Mouse (Mus musculus) neural tube, embryonic 15.5 days (tissue): Measurements from ENCODE around the gene Nr3c2. TPM values are rescaled to one million over a fixed set of nuclear protein-coding genes. Genes with fewer than 3 reads are reported as not detected.

Experiments
- ATAC-seq: fragments of 200-750 bp; cut with Nextera tagmentation; 2 replicates; pipeline ENCODE4 v1.8.0; 2017; ENCODE audit warnings: mild to moderate bottlenecking, moderate TSS enrichment, moderate library complexity; ENCODE audit not compliant: low FRiP score
- H3K27ac ChIP-seq: fragments of 300-500 bp; sonication (generic); replicated peaks from 2 replicates; pipeline ENCODE4 v1.5.1; 2015; ENCODE audit warnings: mild to moderate bottlenecking, inconsistent platforms
- H3K27me3 ChIP-seq: fragments of 300-500 bp; sonication (generic); replicated peaks from 2 replicates; pipeline ENCODE4 v1.6.1; 2015; ENCODE audit warnings: inconsistent platforms
- H3K36me3 ChIP-seq: fragments of 300-500 bp; sonication (generic); 2 replicates; pipeline ENCODE4 v1.6.1; 2015; ENCODE audit warnings: inconsistent platforms
- H3K4me1 ChIP-seq: fragments of 300-500 bp; sonication (generic); 2 replicates; pipeline ENCODE4 v1.6.1; 2015; ENCODE audit warnings: inconsistent platforms
- H3K4me2 ChIP-seq: fragments of 300-500 bp; sonication (generic); 2 replicates; pipeline ENCODE4 v1.6.1; 2015; ENCODE audit warnings: inconsistent platforms, mild to moderate bottlenecking, moderate library complexity
- H3K4me3 ChIP-seq: fragments of 300-500 bp; sonication (generic); replicated peaks from 2 replicates; pipeline ENCODE4 v1.5.1; 2015; ENCODE audit warnings: mild to moderate bottlenecking, inconsistent platforms
- H3K9ac ChIP-seq: fragments of 300-500 bp; sonication (generic); replicated peaks from 2 replicates; pipeline ENCODE4 v1.6.1; 2015; ENCODE audit warnings: mild to moderate bottlenecking, inconsistent platforms
- H3K9me3 ChIP-seq: fragments of 300-500 bp; sonication (generic); replicated peaks from 2 replicates; pipeline ENCODE4 v1.6.1; 2016; ENCODE audit warnings: inconsistent platforms
- WGBS: fragments of 180-500 bp; shearing (Covaris S2); methylation state at CpG from one replicate; pipeline ENCODE4 v1.1.7; 2015; ENCODE audit warnings: mixed read lengths; 5-methylcytosine and 5-hydroxymethylcytosine counted together
- polyA plus RNA-seq: library from polyadenylated mRNA; unstranded; fragments of >200 nt; fragmentation: Nextera tagmentation; extraction: Ambion mirVana; gene quantifications from 2 replicates; pipeline ENCODE4 v1.2.1, GENCODE M21; 2015

Gene Nr3c2
- polyA plus RNA-seq, 1 experiment from 2014 or later, result 8.5 TPM

DNA sequence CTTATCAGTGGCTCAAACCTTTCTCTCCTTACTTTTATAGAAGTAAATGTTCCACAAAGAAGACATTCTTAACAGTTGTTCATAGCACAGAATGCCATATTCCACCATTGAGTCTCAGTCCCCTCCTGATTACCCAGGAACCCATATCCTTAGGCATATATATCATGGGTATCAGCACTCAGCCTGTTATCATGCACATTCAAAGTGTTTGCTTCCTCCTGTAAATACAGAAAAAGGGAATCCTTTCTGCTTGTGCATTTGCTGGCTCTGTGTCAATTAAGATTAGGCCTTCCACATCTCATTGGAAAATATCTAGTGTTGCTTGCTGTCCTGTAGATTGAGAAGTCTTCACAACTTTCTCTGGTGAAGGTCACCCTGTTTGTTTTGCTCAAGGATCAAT is 12.0 kb downstream of the Nr3c2 start:
- ATAC-seq, result no peak
- H3K4me1 ChIP-seq, result no peaks in the 10 kb centered on the region
- no peaks in the 10 kb centered on the region for H3K27me3 ChIP-seq
- H3K4me3 ChIP-seq, result no peak overlapping the region
- no peak overlapping the region for H3K27ac ChIP-seq
- 0 out of 2 replicates have a peak, but pooled peaks cover 2% of the 10 kb centered on the region for H3K36me3 ChIP-seq
- no peak overlapping the region for H3K4me2 ChIP-seq
- H3K9ac ChIP-seq, result no peak overlapping the region
- H3K9me3 ChIP-seq, result no peaks in the 10 kb centered on the region

DNA sequence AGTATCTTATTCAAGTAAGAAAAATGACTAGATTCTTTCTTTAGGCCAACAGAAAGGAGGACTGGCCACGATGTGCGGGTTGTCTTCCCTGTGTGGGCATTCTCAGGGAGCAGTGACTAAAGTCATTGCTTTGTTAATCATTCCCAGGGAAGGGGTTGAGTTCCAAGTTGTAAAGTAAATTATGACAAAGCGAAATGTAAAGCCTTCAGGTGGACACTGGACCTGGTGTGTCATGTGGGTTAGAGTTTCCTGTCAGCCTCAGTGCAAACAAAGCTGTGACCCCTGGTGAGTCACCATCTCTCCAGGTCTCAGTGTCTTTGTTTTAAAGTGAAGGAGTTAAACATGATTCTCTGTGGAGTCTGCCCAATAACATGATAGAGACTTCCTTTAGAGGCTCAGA is 13.4 kb downstream of the Nr3c2 start:
- H3K36me3 ChIP-seq, result 0 out of 2 replicates have a peak, but pooled peaks cover 2% of the 10 kb centered on the region
- no peak overlapping the region for H3K9ac ChIP-seq
- no peaks in the 10 kb centered on the region for H3K9me3 ChIP-seq
- no peak for ATAC-seq
- no peak overlapping the region for H3K27ac ChIP-seq
- H3K4me3 ChIP-seq, result no peak overlapping the region
- no peak overlapping the region for H3K4me2 ChIP-seq
- WGBS, result 94% methylated on average over 3 of the region's 3 CpGs
- H3K27me3 ChIP-seq, result no peaks in the 10 kb centered on the region
- no peaks in the 10 kb centered on the region for H3K4me1 ChIP-seq

GRCm38 (mm10) chr8:76913207-76913606 is 14.0 kb downstream of the Nr3c2 start:
- H3K4me1 ChIP-seq, result no peaks in the 10 kb centered on the region
- no peaks in the 10 kb centered on the region for H3K9me3 ChIP-seq
- no peak overlapping the region for H3K4me2 ChIP-seq
- WGBS, result 91% methylated on average over 4 of the region's 4 CpGs
- no peak for ATAC-seq
- no peaks in the 10 kb centered on the region for H3K27me3 ChIP-seq
- H3K4me3 ChIP-seq, result no peak overlapping the region
- no peak overlapping the region for H3K9ac ChIP-seq
- H3K36me3 ChIP-seq, result 0 out of 2 replicates have a peak, but pooled peaks cover 2% of the 10 kb centered on the region
- H3K27ac ChIP-seq, result no peak overlapping the region

GRCm38 (mm10) chr8:76915260-76915659 is 16.0 kb downstream of the Nr3c2 start:
- Histone ChIP-seq H3K4me1 (no peaks in the 10 kb centered on the region), H3K9ac (no peak overlapping the region), H3K27me3 (no peaks in the 10 kb centered on the region), H3K36me3 (no peaks in the 10 kb centered on the region), H3K9me3 (no peaks in the 10 kb centered on the region), H3K4me2 (no peak overlapping the region), H3K4me3 (no peak overlapping the region), H3K27ac (no peak overlapping the region)
- 92% methylated on average over 2 of the region's 2 CpGs for WGBS
- no peak for ATAC-seq

- Histone ChIP-seq H3K27ac (no peak overlapping the region), H3K9ac (no peak overlapping the region), H3K4me1 (no peaks in the 10 kb centered on the region), H3K9me3 (no peaks in the 10 kb centered on the region), H3K4me2 (no peak overlapping the region), H3K4me3 (no peak overlapping the region), H3K36me3 (no peaks in the 10 kb centered on the region), H3K27me3 (no peaks in the 10 kb centered on the region)
- WGBS, result 84% methylated on average over 2 of the region's 2 CpGs
- ATAC-seq, result no peak
Observed at GRCm38 (mm10) chr8:76919546-76919945, 20.3 kb downstream of the Nr3c2 start.

- no peaks in the 10 kb centered on the region for H3K9me3 ChIP-seq
- 93% methylated on average over 4 of the region's 4 CpGs for WGBS
Observed at GRCm38 (mm10) chr8:76924150-76924549, 24.9 kb downstream of the Nr3c2 start.

GRCm38 (mm10) chr8:76928326-76928725 is 29.1 kb downstream of the Nr3c2 start:
- no peak for ATAC-seq
- Histone ChIP-seq H3K4me2 (no peak overlapping the region), H3K27ac (no peak overlapping the region), H3K27me3 (no peaks in the 10 kb centered on the region), H3K9ac (no peak overlapping the region), H3K9me3 (no peaks in the 10 kb centered on the region), H3K4me3 (no peak overlapping the region), H3K36me3 (no peaks in the 10 kb centered on the region), H3K4me1 (no peaks in the 10 kb centered on the region)
- WGBS, result 92% methylated on average over 1 of the region's 1 CpGs

More at GRCm38 (mm10) chr8:76924150-76924549, 24.9 kb downstream of the Nr3c2 start:
- Histone ChIP-seq H3K9ac (no peak overlapping the region), H3K27ac (no peak overlapping the region), H3K4me1 (no peaks in the 10 kb centered on the region), H3K27me3 (no peaks in the 10 kb centered on the region), H3K36me3 (no peaks in the 10 kb centered on the region), H3K4me2 (no peak overlapping the region), H3K4me3 (no peak overlapping the region)
- no peak for ATAC-seq

DNA sequence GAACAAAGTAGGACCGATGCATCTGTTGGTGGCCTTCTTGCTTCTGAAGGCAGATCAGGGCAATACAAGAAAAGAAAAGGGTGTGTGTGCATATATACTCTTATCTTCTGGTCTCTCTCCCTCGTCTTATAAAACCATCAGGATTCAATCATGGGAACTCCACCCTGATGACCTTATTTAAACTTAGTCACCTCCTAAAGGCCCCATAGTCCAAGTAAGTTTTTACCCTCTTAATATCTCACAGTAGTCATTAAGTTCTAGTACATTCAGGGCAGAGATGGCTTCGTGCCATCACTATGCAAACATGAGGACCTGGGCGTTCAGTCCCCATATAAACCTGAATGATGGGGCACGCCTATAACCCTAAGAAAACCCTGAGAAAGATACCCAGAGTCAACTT is 29.6 kb downstream of the Nr3c2 start:
- Histone ChIP-seq H3K9me3 (no peaks in the 10 kb centered on the region), H3K36me3 (no peaks in the 10 kb centered on the region), H3K4me3 (no peak overlapping the region), H3K9ac (no peak overlapping the region), H3K27me3 (no peaks in the 10 kb centered on the region), H3K4me2 (no peak overlapping the region), H3K4me1 (no peaks in the 10 kb centered on the region), H3K27ac (no peak overlapping the region)
- WGBS, result 92% methylated on average over 5 of the region's 5 CpGs
- ATAC-seq, result no peak

DNA sequence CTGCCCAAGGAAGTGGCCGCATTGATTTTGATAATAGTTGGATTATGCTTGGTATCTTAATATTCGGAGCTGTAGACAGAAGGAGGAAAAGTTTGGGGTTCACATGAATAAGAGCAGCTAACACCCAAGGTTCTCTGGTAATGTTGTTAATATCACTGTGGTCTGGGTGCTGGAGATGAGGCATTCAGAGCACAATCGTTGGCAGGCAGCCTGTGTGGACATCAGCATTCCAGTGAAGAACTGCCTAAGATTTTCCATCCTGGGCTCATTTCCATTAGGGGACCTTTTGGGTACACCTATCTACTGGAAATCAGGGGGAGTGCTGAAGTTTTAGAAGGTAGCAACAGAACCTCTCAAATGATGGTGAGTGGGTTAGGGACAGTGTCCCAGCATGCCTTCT is 65.8 kb downstream of the Nr3c2 start:
- no peak overlapping the region for H3K4me2 ChIP-seq
- H3K9me3 ChIP-seq, result no peaks in the 10 kb centered on the region
- H3K27me3 ChIP-seq, result no peaks in the 10 kb centered on the region
- no peak overlapping the region for H3K9ac ChIP-seq
- no peaks in the 10 kb centered on the region for H3K36me3 ChIP-seq
- no peaks in the 10 kb centered on the region for H3K4me1 ChIP-seq
- no peak for ATAC-seq
- 98% methylated on average over 3 of the region's 3 CpGs for WGBS
- no peak overlapping the region for H3K4me3 ChIP-seq
- H3K27ac ChIP-seq, result no peak overlapping the region

DNA sequence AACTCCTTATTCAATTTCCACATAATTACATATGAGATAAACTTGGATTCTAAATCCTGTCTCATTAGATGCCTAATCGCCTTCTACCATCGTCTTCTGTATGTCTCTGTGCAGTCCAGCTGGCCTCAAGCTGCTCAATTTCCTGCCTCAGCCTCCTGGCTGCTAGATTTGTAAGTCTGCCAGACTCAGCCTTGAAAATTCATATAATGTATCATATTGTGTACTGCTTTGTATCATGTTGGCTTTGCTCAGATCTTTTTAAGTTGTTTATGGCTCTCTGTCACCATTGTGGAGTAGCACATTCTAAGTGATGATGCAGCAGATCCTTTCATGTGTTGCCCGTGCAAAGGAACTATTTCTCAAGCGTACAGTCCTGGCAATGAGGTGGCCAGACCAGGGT is 71.9 kb downstream of the Nr3c2 start:
- Histone ChIP-seq H3K27me3 (no peaks in the 10 kb centered on the region), H3K4me3 (no peak overlapping the region), H3K27ac (no peak overlapping the region), H3K4me1 (peaks cover 5% of the 10 kb centered on the region; the same call in 1 of the 2 replicates), H3K4me2 (no peak overlapping the region), H3K9ac (no peak overlapping the region), H3K9me3 (no peaks in the 10 kb centered on the region), H3K36me3 (no peaks in the 10 kb centered on the region)
- 92% methylated on average over 4 of the region's 4 CpGs for WGBS
- no peak for ATAC-seq

DNA sequence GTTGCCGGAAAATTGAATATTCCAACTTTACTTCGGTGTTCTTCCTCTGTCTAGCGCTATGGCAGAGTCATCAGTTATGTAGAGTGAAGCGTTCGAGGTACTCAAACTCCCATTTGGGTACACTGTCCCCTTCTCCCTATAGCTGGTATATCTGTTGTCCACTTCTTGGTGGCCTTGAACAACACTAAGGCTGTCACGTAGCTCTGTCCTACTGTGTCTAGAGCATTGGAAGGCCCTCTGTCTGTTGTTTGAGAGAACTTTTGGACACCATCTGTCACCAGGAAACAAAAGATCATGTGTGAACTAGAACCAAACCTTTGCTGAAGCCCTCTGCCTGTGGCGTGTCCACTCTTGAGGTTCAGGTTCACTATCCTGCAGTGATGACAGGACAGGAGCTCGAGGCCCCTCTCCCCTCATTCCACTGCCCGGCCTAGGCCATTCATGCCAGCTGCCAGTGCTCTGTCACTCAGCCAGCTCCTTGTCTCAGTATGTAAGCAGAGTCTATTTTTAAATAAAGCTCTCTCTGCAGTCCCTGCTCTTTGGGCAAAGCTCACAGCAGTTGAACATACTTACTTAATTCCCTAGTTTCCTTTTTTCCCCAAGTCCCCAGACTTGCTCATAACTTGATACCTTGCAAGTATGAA is 72.6 kb downstream of the Nr3c2 start:
- H3K27me3 ChIP-seq, result no peaks in the 10 kb centered on the region
- no peak overlapping the region for H3K4me3 ChIP-seq
- H3K9me3 ChIP-seq, result no peaks in the 10 kb centered on the region
- WGBS, result 79% methylated on average over 9 of the region's 9 CpGs
- H3K4me2 ChIP-seq, result no peak overlapping the region
- peaks cover 5% of the 10 kb centered on the region; the same call in 1 of the 2 replicates for H3K4me1 ChIP-seq
- no peaks in the 10 kb centered on the region for H3K36me3 ChIP-seq
- no peak overlapping the region for H3K9ac ChIP-seq
- ATAC-seq, result no peak
- H3K27ac ChIP-seq, result no peak overlapping the region

DNA sequence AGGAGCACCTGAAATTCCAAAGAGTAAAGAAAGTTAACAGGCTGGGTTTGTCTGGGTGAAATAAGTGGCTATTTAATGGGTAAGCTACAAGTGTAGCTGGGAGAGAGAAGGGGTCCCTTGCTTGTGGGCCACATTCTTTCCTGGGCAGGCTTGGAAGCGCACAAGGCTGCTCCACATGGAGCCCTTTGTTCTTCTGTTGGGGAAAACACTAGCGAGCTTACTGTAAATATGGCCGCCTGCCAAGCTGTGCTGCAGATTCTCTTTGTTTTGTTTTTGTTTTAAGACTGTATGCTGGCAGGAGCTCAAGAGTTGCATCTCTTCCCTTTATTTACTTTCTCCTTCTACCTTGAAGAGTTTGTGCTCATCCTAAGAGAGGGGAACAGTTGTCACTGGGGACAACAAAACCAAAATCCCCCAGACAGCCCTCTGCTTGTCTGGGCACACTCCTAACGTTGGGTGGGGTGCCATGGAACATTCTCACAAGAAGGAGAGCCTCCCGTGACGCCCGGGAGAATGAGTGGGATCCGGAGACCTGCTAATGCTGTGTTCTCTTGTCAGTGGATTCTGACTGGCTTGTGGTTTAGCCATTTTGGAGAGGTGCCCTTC is 73.8 kb downstream of the Nr3c2 start:
- 48% methylated on average over 8 of the region's 8 CpGs for WGBS
- Histone ChIP-seq H3K27ac (no peak overlapping the region; the same call in 1 of the 2 replicates), H3K4me1 (peaks cover 5% of the 10 kb centered on the region; the same call in 1 of the 2 replicates), H3K4me3 (no peak overlapping the region), H3K36me3 (no peaks in the 10 kb centered on the region), H3K9me3 (no peaks in the 10 kb centered on the region), H3K27me3 (no peaks in the 10 kb centered on the region), H3K4me2 (0 out of 2 replicates have a peak overlapping the region, but pooled peaks have one; percentile 9), H3K9ac (no peak overlapping the region)
- peak; percentile 66 for ATAC-seq
